Mouse (Mus musculus) embryo, embryonic 9.5 days (tissue): ENCODE data around the gene Bglap2.
"Not testable (repeated sequence)": the region's sequence is repeated elsewhere in the genome, so short reads cannot be mapped to it uniquely, and the experiment has no call there.

Experiments
- DNase-seq: peaks from one replicate; pipeline ENCODE4 v3.0.0-alpha.2; 2017; ENCODE audit errors: extremely low spot score

Bglap2 gene

GRCm38 (mm10) chr3:88378599-88378998 is at the start of gene Bglap2:
TSS of gene Bglap2 (minus strand) at chr3:88378699.
- not testable (repeated sequence) for DNase-seq

- no peak for DNase-seq
Measured at GRCm38 (mm10) chr3:88427342-88427905, 48.9 kb upstream of the Bglap2 start.

GRCm38 (mm10) chr3:88425708-88426420 is 47.4 kb upstream of the Bglap2 start:
- DNase-seq: no peak

- no peak for DNase-seq
Measured at GRCm38 (mm10) chr3:88425330-88425689, 46.8 kb upstream of the Bglap2 start.

- peak; percentile 90 for DNase-seq
Measured at GRCm38 (mm10) chr3:88424605-88425329, 46.3 kb upstream of the Bglap2 start, which contains the start of gene Slc25a44. TSS of gene Slc25a44 (minus strand) at chr3:88425139.

- DNase-seq: no peak
Measured at GRCm38 (mm10) chr3:88422020-88422720, 43.7 kb upstream of the Bglap2 start.

GRCm38 (mm10) chr3:88420771-88421170 is 42.3 kb upstream of the Bglap2 start:
- no peak for DNase-seq

GRCm38 (mm10) chr3:88418016-88418415 is 39.5 kb upstream of the Bglap2 start:
- DNase-seq: no peak

- DNase-seq: no peak
Measured at GRCm38 (mm10) chr3:88415668-88416067, 37.2 kb upstream of the Bglap2 start.

GRCm38 (mm10) chr3:88412636-88413035 is 34.1 kb upstream of the Bglap2 start:
- no peak for DNase-seq

GRCm38 (mm10) chr3:88411681-88412080 is 33.2 kb upstream of the Bglap2 start:
- no peak for DNase-seq

GRCm38 (mm10) chr3:88410645-88411031 is 32.1 kb upstream of the Bglap2 start:
- DNase-seq: no peak

- DNase-seq: peak; percentile 96
Measured at GRCm38 (mm10) chr3:88409741-88410644, 31.5 kb upstream of the Bglap2 start, which contains the start of gene Pmf1. TSS of gene Pmf1 (minus strand) at chr3:88410331.

- no peak for DNase-seq
Measured at GRCm38 (mm10) chr3:88408953-88409352, 30.5 kb upstream of the Bglap2 start.

- no peak for DNase-seq
Measured at GRCm38 (mm10) chr3:88407529-88407928, 29.0 kb upstream of the Bglap2 start.

- peak; percentile 76 for DNase-seq
Measured at GRCm38 (mm10) chr3:88407090-88407489, 28.6 kb upstream of the Bglap2 start.

- no peak for DNase-seq
Measured at GRCm38 (mm10) chr3:88403522-88404230, 25.2 kb upstream of the Bglap2 start.

- no peak for DNase-seq
Measured at GRCm38 (mm10) chr3:88398666-88399065, 20.2 kb upstream of the Bglap2 start.

GRCm38 (mm10) chr3:88395742-88396141 is 17.2 kb upstream of the Bglap2 start:
- DNase-seq: no peak

GRCm38 (mm10) chr3:88395288-88395687 is 16.8 kb upstream of the Bglap2 start:
- no peak for DNase-seq
